Mouse (Mus musculus): ENCODE measurements around the gene Flt4.

The Flt4 gene

GRCm38 (mm10) chr11:49636449-49636848 is 27.4 kb downstream of the Flt4 start:
- in situ Hi-C loops (cut with MboI; ENCODE audit: low sequenced_read_pairs): no loop called here

- in situ Hi-C loops (cut with MboI; ENCODE audit: low sequenced_read_pairs): no loop called here
Observed at GRCm38 (mm10) chr11:49645677-49646076, 36.6 kb downstream of the Flt4 start.

- in situ Hi-C loops (cut with MboI; ENCODE audit: low sequenced_read_pairs): no loop called here
Observed at GRCm38 (mm10) chr11:49650113-49650993, 41.3 kb downstream of the Flt4 start.

GRCm38 (mm10) chr11:49650994-49651761 is 42.1 kb downstream of the Flt4 start:
- in situ Hi-C loops (cut with MboI; ENCODE audit: low sequenced_read_pairs): no loop called here

GRCm38 (mm10) chr11:49651762-49652322 is 42.8 kb downstream of the Flt4 start:
- in situ Hi-C loops (cut with MboI; ENCODE audit: low sequenced_read_pairs): no loop called here

- in situ Hi-C loops (cut with MboI; ENCODE audit: low sequenced_read_pairs): no loop called here
Observed at GRCm38 (mm10) chr11:49652401-49653078, 43.5 kb downstream of the Flt4 start.

GRCm38 (mm10) chr11:49653079-49653408 is 44.0 kb downstream of the Flt4 start:
- in situ Hi-C loops (cut with MboI; ENCODE audit: low sequenced_read_pairs): no loop called here

GRCm38 (mm10) chr11:49654651-49655050 is 45.6 kb downstream of the Flt4 start:
- in situ Hi-C loops (cut with MboI; ENCODE audit: low sequenced_read_pairs): no loop called here

- in situ Hi-C loops (cut with MboI; ENCODE audit: low sequenced_read_pairs): no loop called here
Observed at GRCm38 (mm10) chr11:49655501-49655900, 46.4 kb downstream of the Flt4 start.

- in situ Hi-C loops (cut with MboI; ENCODE audit: low sequenced_read_pairs): no loop called here
Observed at GRCm38 (mm10) chr11:49658065-49658464, 49.0 kb downstream of the Flt4 start.

GRCm38 (mm10) chr11:49658791-49659469 is 49.9 kb downstream of the Flt4 start:
- in situ Hi-C loops (cut with MboI; ENCODE audit: low sequenced_read_pairs): no loop called here

GRCm38 (mm10) chr11:49659470-49659799 is 50.4 kb downstream of the Flt4 start:
- in situ Hi-C loops (cut with MboI; ENCODE audit: low sequenced_read_pairs): no loop called here

GRCm38 (mm10) chr11:49662292-49662780 is 53.3 kb downstream of the Flt4 start:
- in situ Hi-C loops (cut with MboI; ENCODE audit: low sequenced_read_pairs): no loop called here

GRCm38 (mm10) chr11:49663310-49663709 is 54.2 kb downstream of the Flt4 start, which contains the start of gene Scgb3a1:
Gene Scgb3a1 (plus strand): TSS chr11:49663610.
- in situ Hi-C loops (cut with MboI; ENCODE audit: low sequenced_read_pairs): no loop called here

- in situ Hi-C loops (cut with MboI; ENCODE audit: low sequenced_read_pairs): no loop called here
Observed at GRCm38 (mm10) chr11:49664262-49665140, 55.4 kb downstream of the Flt4 start.

- in situ Hi-C loops (cut with MboI; ENCODE audit: low sequenced_read_pairs): no loop called here
Observed at GRCm38 (mm10) chr11:49665462-49665861, 56.4 kb downstream of the Flt4 start.

- in situ Hi-C loops (cut with MboI; ENCODE audit: low sequenced_read_pairs): no loop called here
Observed at GRCm38 (mm10) chr11:49673433-49673832, 64.4 kb downstream of the Flt4 start.

GRCm38 (mm10) chr11:49684237-49684973 is 75.3 kb downstream of the Flt4 start:
- in situ Hi-C loops (cut with MboI; ENCODE audit: low sequenced_read_pairs): no loop called here

- in situ Hi-C loops (cut with MboI; ENCODE audit: low sequenced_read_pairs): no loop called here
Observed at GRCm38 (mm10) chr11:49695013-49695412, 86.0 kb downstream of the Flt4 start.
